Mouse (Mus musculus) embryonic fibroblast, embryonic 13.5 days (primary cell): ENCODE data around the gene Entpd5. TPM values are rescaled to one million over a fixed set of nuclear protein-coding genes. Genes with fewer than 3 reads are reported as not detected.
A peak's percentile ranks its signal among the peaks of the same experiment; 100 is the strongest.

Source experiments
- H3K27ac ChIP-seq: 2 replicates; pipeline ENCODE4 v1.5.1; 2012; ENCODE audit warnings: low read length, control low read depth, inconsistent platforms; ENCODE audit not compliant: insufficient read depth
- H3K4me1 ChIP-seq: 2 replicates; pipeline ENCODE4 v1.6.1; 2011; ENCODE audit warnings: low read length; ENCODE audit not compliant: control insufficient read depth, insufficient read depth
- H3K4me3 ChIP-seq: 2 replicates; pipeline ENCODE4 v1.5.1; 2011; ENCODE audit warnings: mild to moderate bottlenecking, control low read depth, low read length; ENCODE audit not compliant: insufficient read depth
- CTCF ChIP-seq: IDR thresholded peaks from 2 replicates; pipeline ENCODE4 v1.5.1; 2011; ENCODE audit warnings: mild to moderate bottlenecking, control low read depth, low read length, moderate library complexity, borderline replicate concordance; ENCODE audit not compliant: insufficient read depth
- POLR2A ChIP-seq: IDR thresholded peaks from 2 replicates; pipeline ENCODE4 v1.6.1; 2011; ENCODE audit warnings: low read depth, mild to moderate bottlenecking, control low read depth, low read length, moderate library complexity
- polyA plus RNA-seq: library from polyadenylated mRNA; stranded (reverse); fragments of >200 nt; gene quantifications from 2 replicates; pipeline ENCODE4 v1.2.4, GENCODE M21; 2011; ENCODE audit warnings: low read depth; ENCODE audit not compliant: missing spikeins, insufficient read length

Gene Entpd5
- polyA plus RNA-seq, 1 experiment: 14.6 TPM

- H3K4me1 ChIP-seq: peaks cover 4% of the 10 kb centered on the region; the same call in 1 of the 2 replicates
- no peak for TF ChIP-seq POLR2A
Measured at GRCm38 (mm10) chr12:84400068-84400467, 8.8 kb downstream of the Entpd5 start.

GRCm38 (mm10) chr12:84399663-84400062 lies 9.2 kb downstream of the Entpd5 start:
- no peak overlapping the region for H3K27ac ChIP-seq
- peaks cover 4% of the 10 kb centered on the region; the same call in 1 of the 2 replicates for H3K4me1 ChIP-seq
- TF ChIP-seq CTCF (no peak), POLR2A (no peak)
- H3K4me3 ChIP-seq: no peak overlapping the region

More at GRCm38 (mm10) chr12:84400068-84400467, 8.8 kb downstream of the Entpd5 start:
- no peak overlapping the region for H3K4me3 ChIP-seq
- H3K27ac ChIP-seq: no peak overlapping the region

- peak overlapping the region; percentile 44 for H3K27ac ChIP-seq
- no peak for TF ChIP-seq CTCF
- TF ChIP-seq POLR2A: no peak
Measured at GRCm38 (mm10) chr12:84399135-84399534, 9.7 kb downstream of the Entpd5 start.

GRCm38 (mm10) chr12:84398629-84399028 lies 10.2 kb downstream of the Entpd5 start:
- TF ChIP-seq POLR2A (no peak), CTCF (no peak)
- H3K4me1 ChIP-seq: peaks cover 4% of the 10 kb centered on the region; the same call in 1 of the 2 replicates
- H3K4me3 ChIP-seq: no peak overlapping the region
- no peak overlapping the region; the same call in 1 of the 2 replicates for H3K27ac ChIP-seq

More at GRCm38 (mm10) chr12:84399135-84399534, 9.7 kb downstream of the Entpd5 start:
- peaks cover 4% of the 10 kb centered on the region; the same call in 1 of the 2 replicates for H3K4me1 ChIP-seq
- no peak overlapping the region for H3K4me3 ChIP-seq

- TF ChIP-seq CTCF (no peak), POLR2A (no peak)
- Histone ChIP-seq H3K4me1 (peaks cover 4% of the 10 kb centered on the region; the same call in 1 of the 2 replicates), H3K27ac (no peak overlapping the region), H3K4me3 (no peak overlapping the region)
Measured at GRCm38 (mm10) chr12:84397685-84398084, 11.1 kb downstream of the Entpd5 start.

GRCm38 (mm10) chr12:84396947-84397679 lies 11.7 kb downstream of the Entpd5 start:
- no peak for TF ChIP-seq CTCF
- no peak for TF ChIP-seq POLR2A
- no peak overlapping the region for H3K4me3 ChIP-seq
- no peak overlapping the region for H3K27ac ChIP-seq
- H3K4me1 ChIP-seq: peaks cover 4% of the 10 kb centered on the region; the same call in 1 of the 2 replicates

GRCm38 (mm10) chr12:84393847-84394246 lies 15.0 kb downstream of the Entpd5 start:
- no peaks in the 10 kb centered on the region for H3K4me1 ChIP-seq
- TF ChIP-seq POLR2A: no peak
- TF ChIP-seq CTCF: no peak
- H3K4me3 ChIP-seq: no peak overlapping the region
- H3K27ac ChIP-seq: no peak overlapping the region

GRCm38 (mm10) chr12:84392681-84393080 lies 16.1 kb downstream of the Entpd5 start:
- TF ChIP-seq CTCF (no peak), POLR2A (no peak)
- Histone ChIP-seq H3K27ac (no peak overlapping the region), H3K4me3 (no peak overlapping the region), H3K4me1 (no peaks in the 10 kb centered on the region)

GRCm38 (mm10) chr12:84390336-84390735 lies 18.5 kb downstream of the Entpd5 start:
- Histone ChIP-seq H3K27ac (no peak overlapping the region), H3K4me3 (no peak overlapping the region), H3K4me1 (no peaks in the 10 kb centered on the region)
- no peak for TF ChIP-seq CTCF
- TF ChIP-seq POLR2A: no peak

- H3K4me1 ChIP-seq: no peaks in the 10 kb centered on the region
- no peak overlapping the region for H3K4me3 ChIP-seq
- TF ChIP-seq CTCF (no peak), POLR2A (no peak)
- no peak overlapping the region for H3K27ac ChIP-seq
Measured at GRCm38 (mm10) chr12:84388774-84389400, 19.9 kb downstream of the Entpd5 start.
